Mouse (Mus musculus) liver, postnatal 0 days (tissue): Measurements from ENCODE around the gene Gm21973.

ENCODE experiments used
- CTCF ChIP-seq: sonication (generic); IDR thresholded peaks from 2 replicates; pipeline ENCODE4 v1.5.1; 2016; ENCODE audit warnings: antibody characterized with exemption, low read depth
- EP300 ChIP-seq: IDR thresholded peaks from 2 replicates; pipeline ENCODE4 v1.6.1; 2016; ENCODE audit warnings: antibody characterized with exemption, low read depth, mild to moderate bottlenecking

DNA sequence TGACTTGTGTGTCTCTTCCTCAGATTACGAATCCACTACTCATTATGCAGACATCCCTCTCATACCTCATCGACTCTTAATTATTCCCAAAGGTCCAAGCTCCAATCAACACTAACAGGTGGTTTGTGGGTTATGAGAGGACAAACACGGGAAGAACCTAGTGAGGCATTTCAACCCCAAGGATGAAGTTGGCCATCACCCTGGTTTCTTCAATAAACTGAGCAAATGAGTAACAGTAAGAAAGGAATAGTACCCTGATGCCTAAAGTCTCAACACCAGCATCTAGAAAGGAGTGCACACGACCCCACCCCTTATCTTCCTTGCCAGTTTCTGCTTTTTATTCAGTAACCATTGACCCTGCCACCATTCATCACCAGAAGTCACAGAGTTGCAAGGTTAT is 47.7 kb upstream of the Gm21973 start:
- TF ChIP-seq CTCF (no peak), EP300 (no peak)
